Mouse (Mus musculus): ENCODE data around the gene Park7. TPM values are rescaled to one million over a fixed set of nuclear protein-coding genes. Genes with fewer than 3 reads are reported as not detected.
A peak's percentile ranks its signal among the peaks of the same experiment; 100 is the strongest.
"Not testable (repeated sequence)": the region's sequence is repeated elsewhere in the genome, so short reads cannot be mapped to it uniquely, and the experiment has no call there.

Gene Park7
- polyA plus RNA-seq, 1 experiment = not detected

- peaks cover 9% of the 10 kb centered on the region; the same call in 1 of the 2 replicates for H3K4me1 ChIP-seq (ENCODE audit: control insufficient read depth, insufficient read depth, low read length)
- TF ChIP-seq CTCF (IDR thresholded peaks at IDR 0.05; ENCODE audit: insufficient read depth, low read depth, low read length) (no peak), POLR2A (IDR thresholded peaks at IDR 0.05; ENCODE audit: insufficient read depth, low read depth, low read length) (no peak)
- H3K27ac ChIP-seq (ENCODE audit: insufficient read depth, low read depth, low read length) = no peak overlapping the region
- H3K4me3 ChIP-seq (ENCODE audit: insufficient read depth, low read depth, low read length) = no peak overlapping the region
- WGBS = 69% methylated on average over 8 of the region's 8 CpGs
Observed at GRCm38 (mm10) chr4:150917336-150918027, 3.2 kb upstream of the Park7 start.

- H3K27ac ChIP-seq (ENCODE audit: insufficient read depth, low read depth, low read length) = peak overlapping the region; percentile 82
- TF ChIP-seq POLR2A (IDR thresholded peaks at IDR 0.05; ENCODE audit: insufficient read depth, low read depth, low read length) (no peak), CTCF (IDR thresholded peaks at IDR 0.05; ENCODE audit: insufficient read depth, low read depth, low read length) (no peak)
- peaks cover 6% of the 10 kb centered on the region; the same call in 1 of the 2 replicates for H3K4me1 ChIP-seq (ENCODE audit: control insufficient read depth, insufficient read depth, low read length)
- WGBS = 30% methylated on average over 10 of the region's 10 CpGs
- H3K4me3 ChIP-seq (ENCODE audit: insufficient read depth, low read depth, low read length) = peak overlapping the region; percentile 65; the same call in 1 of the 2 replicates
Observed at GRCm38 (mm10) chr4:150915181-150915906, 1.1 kb upstream of the Park7 start.

GRCm38 (mm10) chr4:150913743-150914142 is 494 bp downstream of the Park7 start:
- Histone ChIP-seq H3K4me3 (ENCODE audit: insufficient read depth, low read depth, low read length) (peak overlapping the region; percentile 65), H3K4me1 (ENCODE audit: control insufficient read depth, insufficient read depth, low read length) (peaks cover 13% of the 10 kb centered on the region), H3K27ac (ENCODE audit: insufficient read depth, low read depth, low read length) (peak overlapping the region; percentile 58; the same call in 1 of the 2 replicates)
- TF ChIP-seq POLR2A (IDR thresholded peaks at IDR 0.05; ENCODE audit: insufficient read depth, low read depth, low read length) (no peak), CTCF (IDR thresholded peaks at IDR 0.05; ENCODE audit: insufficient read depth, low read depth, low read length) (no peak)
- WGBS = 12% methylated on average over 12 of the region's 12 CpGs

- Histone ChIP-seq H3K27ac (ENCODE audit: insufficient read depth, low read depth, low read length) (peak overlapping the region; percentile 60), H3K4me1 (ENCODE audit: control insufficient read depth, insufficient read depth, low read length) (peaks cover 18% of the 10 kb centered on the region), H3K4me3 (ENCODE audit: insufficient read depth, low read depth, low read length) (peak overlapping the region; percentile 16)
- WGBS = 85% methylated on average over 19 of the region's 19 CpGs
- TF ChIP-seq CTCF (IDR thresholded peaks at IDR 0.05; ENCODE audit: insufficient read depth, low read depth, low read length) (no peak), POLR2A (IDR thresholded peaks at IDR 0.05; ENCODE audit: insufficient read depth, low read depth, low read length) (no peak)
Observed at GRCm38 (mm10) chr4:150910164-150910951, 3.9 kb downstream of the Park7 start.

GRCm38 (mm10) chr4:150909451-150910156 is 4.6 kb downstream of the Park7 start:
- Histone ChIP-seq H3K4me1 (ENCODE audit: control insufficient read depth, insufficient read depth, low read length) (peaks cover 18% of the 10 kb centered on the region), H3K27ac (ENCODE audit: insufficient read depth, low read depth, low read length) (peak overlapping the region; percentile 60), H3K4me3 (ENCODE audit: insufficient read depth, low read depth, low read length) (peak overlapping the region; percentile 79)
- peak; percentile 90 for TF ChIP-seq POLR2A (IDR thresholded peaks at IDR 0.05; ENCODE audit: insufficient read depth, low read depth, low read length)
- no peak for TF ChIP-seq CTCF (IDR thresholded peaks at IDR 0.05; ENCODE audit: insufficient read depth, low read depth, low read length)
- under 1% methylated on average over 55 of the region's 56 CpGs for WGBS

GRCm38 (mm10) chr4:150908512-150908911 is 5.7 kb downstream of the Park7 start:
- H3K4me1 ChIP-seq (ENCODE audit: control insufficient read depth, insufficient read depth, low read length) = peaks cover 18% of the 10 kb centered on the region
- not testable (repeated sequence) for H3K4me3 ChIP-seq (ENCODE audit: insufficient read depth, low read depth, low read length); H3K27ac ChIP-seq (ENCODE audit: insufficient read depth, low read depth, low read length)
- 83% methylated on average over 5 of the region's 5 CpGs for WGBS

- Histone ChIP-seq H3K4me1 (ENCODE audit: control insufficient read depth, insufficient read depth, low read length) (peaks cover 14% of the 10 kb centered on the region), H3K27ac (ENCODE audit: insufficient read depth, low read depth, low read length) (no peak overlapping the region), H3K4me3 (ENCODE audit: insufficient read depth, low read depth, low read length) (no peak overlapping the region)
- TF ChIP-seq CTCF (IDR thresholded peaks at IDR 0.05; ENCODE audit: insufficient read depth, low read depth, low read length) = no peak
- TF ChIP-seq POLR2A (IDR thresholded peaks at IDR 0.05; ENCODE audit: insufficient read depth, low read depth, low read length) = no peak
- 85% methylated on average over 8 of the region's 8 CpGs for WGBS
Observed at GRCm38 (mm10) chr4:150907099-150907498, 7.1 kb downstream of the Park7 start.

GRCm38 (mm10) chr4:150903091-150903742 is 11.0 kb downstream of the Park7 start:
- no peak for TF ChIP-seq POLR2A (IDR thresholded peaks at IDR 0.05; ENCODE audit: insufficient read depth, low read depth, low read length)
- TF ChIP-seq CTCF (IDR thresholded peaks at IDR 0.05; ENCODE audit: insufficient read depth, low read depth, low read length) = no peak
- Histone ChIP-seq H3K4me1 (ENCODE audit: control insufficient read depth, insufficient read depth, low read length) (peaks cover 7% of the 10 kb centered on the region; the same call in 1 of the 2 replicates), H3K4me3 (ENCODE audit: insufficient read depth, low read depth, low read length) (no peak overlapping the region), H3K27ac (ENCODE audit: insufficient read depth, low read depth, low read length) (no peak overlapping the region)
- WGBS = 94% methylated on average over 14 of the region's 14 CpGs

Data from olfactory bulb, adult 2 months (tissue).